Mouse (Mus musculus) liver, adult 2 months (tissue): ENCODE results near the gene Cdr2.

Experiments
- CTCF ChIP-seq: fragments of 200-500 bp; IDR thresholded peaks from 2 replicates; pipeline ENCODE4 v1.5.1; 2011; ENCODE audit warnings: low read depth, low read length, control low read depth
- POLR2A ChIP-seq: fragments of 200-500 bp; IDR thresholded peaks from 2 replicates; pipeline ENCODE4 v1.6.1; 2011; ENCODE audit warnings: low read length, control low read depth; ENCODE audit not compliant: insufficient read depth; ENCODE audit errors: extremely low read depth

- TF ChIP-seq CTCF (no peak), POLR2A (no peak)
These were observed 20.4 kb upstream of the Cdr2 start for GRCm38 (mm10) chr7:121002407-121002928.
